Mouse (Mus musculus): ENCODE measurements around the gene Arhgap31. TPM values are rescaled to one million over a fixed set of nuclear protein-coding genes. Genes with fewer than 3 reads are reported as not detected.
A peak's percentile ranks its signal among the peaks of the same experiment; 100 is the strongest.

The Arhgap31 gene
- polyA plus RNA-seq, 1 experiment from 2014 or later, result 1.6 TPM

DNA sequence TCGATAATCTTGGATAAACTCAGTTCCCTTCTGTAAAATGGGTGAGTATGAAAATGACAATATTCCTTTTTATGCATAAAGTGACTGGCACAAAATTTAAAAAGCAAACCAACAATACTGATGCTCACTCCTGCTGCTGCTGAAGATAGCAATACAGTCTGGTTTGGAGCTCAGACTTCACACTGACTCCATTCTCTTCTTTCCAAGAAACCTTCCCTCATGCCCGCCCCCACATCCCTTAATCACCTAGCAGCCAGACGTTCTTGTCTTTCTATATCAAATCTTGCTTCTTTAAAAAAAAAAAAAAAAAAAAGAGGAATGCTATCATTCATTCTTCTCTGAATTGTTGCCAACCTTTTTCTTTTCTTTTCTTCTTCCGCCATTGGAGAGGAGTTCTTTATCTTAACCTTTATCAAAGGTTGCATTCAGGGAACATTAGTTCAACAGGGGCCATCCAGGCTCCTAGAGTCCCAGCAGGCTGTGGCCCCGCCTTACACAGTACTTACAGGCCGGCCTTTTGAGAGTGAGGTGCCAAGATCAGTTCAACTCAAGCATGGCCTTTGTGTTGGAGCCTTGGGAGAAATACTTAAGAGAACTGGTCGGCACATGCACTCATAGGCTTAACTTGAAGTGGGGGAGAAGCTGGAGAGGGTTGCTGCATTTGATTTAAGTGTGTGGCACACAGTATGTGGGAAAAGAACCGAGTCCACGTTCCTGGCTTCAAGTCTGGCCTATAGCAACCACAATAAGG lies 7.4 kb downstream of the Arhgap31 start:
- peaks cover 10% of the 10 kb centered on the region for H3K27me3 ChIP-seq (ENCODE audit: insufficient read depth, low read length)
- 65% methylated on average over 9 of the region's 9 CpGs for WGBS (ENCODE audit: insufficient replicate concordance)
- no peaks in the 10 kb centered on the region; the same call in none of the 2 replicates for H3K4me1 ChIP-seq (ENCODE audit: insufficient read depth)
- no peak overlapping the region for H3K4me2 ChIP-seq (ENCODE audit: low read depth, low read length)
- no peak overlapping the region for H3K27ac ChIP-seq (ENCODE audit: low read depth)
- no peaks in the 10 kb centered on the region for H3K36me3 ChIP-seq (replicated peaks; ENCODE audit: insufficient read depth, low read length)
- H3K9ac ChIP-seq (replicated peaks), result no peak overlapping the region
- TF ChIP-seq EP300 (IDR thresholded peaks at IDR 0.05; ENCODE audit: low read depth) (no peak), CTCF (IDR thresholded peaks at IDR 0.05; ENCODE audit: low read depth) (no peak)
- no peak for DNase-seq
- no peaks in the 10 kb centered on the region for H3K9me3 ChIP-seq (ENCODE audit: low read length)
- no peak for ATAC-seq
- no peak overlapping the region for H3K4me3 ChIP-seq (ENCODE audit: low read depth, low read length)

DNA sequence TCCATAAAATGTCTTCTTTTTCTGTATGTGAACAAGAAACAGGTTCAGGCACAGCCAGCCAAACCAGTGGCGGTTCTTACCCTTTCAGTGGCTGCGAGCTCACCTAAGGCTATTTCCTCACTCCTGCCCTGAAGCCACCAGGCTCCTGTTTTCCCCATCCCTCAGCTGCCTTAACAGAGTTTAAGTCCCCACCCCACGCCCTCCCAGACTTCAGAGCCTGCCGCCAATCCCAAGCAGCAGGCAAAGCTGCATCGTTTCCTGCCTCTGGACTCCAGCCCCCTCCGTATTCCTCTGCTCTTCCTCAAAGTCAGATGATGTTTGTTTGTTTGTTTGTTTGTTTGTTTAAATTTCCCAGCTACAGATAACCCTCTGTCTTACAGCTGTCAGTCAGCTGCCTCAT lies 9.6 kb downstream of the Arhgap31 start:
- ATAC-seq (no peak), DNase-seq (no peak)
- H3K9me3 ChIP-seq (ENCODE audit: low read length), result no peaks in the 10 kb centered on the region
- 0 out of 2 replicates have a peak, but pooled peaks cover 3% of the 10 kb centered on the region for H3K27me3 ChIP-seq (ENCODE audit: insufficient read depth, low read length)
- no peak overlapping the region for H3K27ac ChIP-seq (ENCODE audit: low read depth)
- H3K4me3 ChIP-seq (ENCODE audit: low read depth, low read length), result no peak overlapping the region
- 70% methylated on average over 6 of the region's 6 CpGs for WGBS (ENCODE audit: insufficient replicate concordance)
- no peak overlapping the region for H3K4me2 ChIP-seq (ENCODE audit: low read depth, low read length)
- no peaks in the 10 kb centered on the region; the same call in none of the 2 replicates for H3K4me1 ChIP-seq (ENCODE audit: insufficient read depth)
- TF ChIP-seq CTCF (IDR thresholded peaks at IDR 0.05; ENCODE audit: low read depth) (no peak), EP300 (IDR thresholded peaks at IDR 0.05; ENCODE audit: low read depth) (no peak)
- no peak overlapping the region for H3K9ac ChIP-seq (replicated peaks)
- no peaks in the 10 kb centered on the region for H3K36me3 ChIP-seq (replicated peaks; ENCODE audit: insufficient read depth, low read length)

DNA sequence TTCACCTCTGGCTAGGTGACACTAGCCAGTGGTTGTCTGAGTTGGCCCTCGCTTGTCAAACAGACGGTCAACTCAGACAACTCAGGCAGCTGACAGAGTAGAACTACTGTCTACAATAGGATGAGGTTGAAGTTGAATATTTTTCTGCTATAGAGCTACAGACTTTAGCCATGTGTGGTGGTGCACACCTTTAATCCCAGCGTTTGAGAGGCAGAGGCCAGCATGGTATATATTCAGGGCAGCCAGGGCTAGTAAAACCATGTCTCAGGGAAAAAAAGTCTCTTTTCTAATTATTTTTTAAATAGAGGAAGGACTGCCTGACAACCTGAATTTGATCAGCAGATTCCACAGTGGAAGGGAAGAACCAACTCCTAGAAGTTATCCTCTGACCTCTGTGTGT lies 10.8 kb downstream of the Arhgap31 start:
- TF ChIP-seq EP300 (IDR thresholded peaks at IDR 0.05; ENCODE audit: low read depth) (no peak), CTCF (IDR thresholded peaks at IDR 0.05; ENCODE audit: low read depth) (no peak)
- Histone ChIP-seq H3K4me3 (ENCODE audit: low read depth, low read length) (no peak overlapping the region), H3K4me1 (ENCODE audit: insufficient read depth) (no peaks in the 10 kb centered on the region; the same call in none of the 2 replicates), H3K27ac (ENCODE audit: low read depth) (no peak overlapping the region), H3K9me3 (ENCODE audit: low read length) (no peaks in the 10 kb centered on the region), H3K36me3 (replicated peaks; ENCODE audit: insufficient read depth, low read length) (no peaks in the 10 kb centered on the region), H3K27me3 (ENCODE audit: insufficient read depth, low read length) (0 out of 2 replicates have a peak, but pooled peaks cover 3% of the 10 kb centered on the region), H3K9ac (replicated peaks) (no peak overlapping the region), H3K4me2 (ENCODE audit: low read depth, low read length) (no peak overlapping the region)
- ATAC-seq, result no peak
- DNase-seq, result no peak
- 66% methylated on average over 3 of the region's 3 CpGs for WGBS (ENCODE audit: insufficient replicate concordance)

- H3K4me2 ChIP-seq (ENCODE audit: low read depth, low read length), result peak overlapping the region; percentile 47
- 34% methylated on average over 9 of the region's 9 CpGs for WGBS (ENCODE audit: insufficient replicate concordance)
- TF ChIP-seq CTCF (IDR thresholded peaks at IDR 0.05; ENCODE audit: low read depth), result no peak
- no peak for TF ChIP-seq EP300 (IDR thresholded peaks at IDR 0.05; ENCODE audit: low read depth)
Measured at GRCm38 (mm10) chr16:38701492-38702185, 11.4 kb downstream of the Arhgap31 start.

GRCm38 (mm10) chr16:38700392-38701162 lies 12.5 kb downstream of the Arhgap31 start:
- 65% methylated on average over 16 of the region's 16 CpGs for WGBS (ENCODE audit: insufficient replicate concordance)
- H3K27ac ChIP-seq (ENCODE audit: low read depth), result no peak overlapping the region
- H3K9me3 ChIP-seq (ENCODE audit: low read length), result no peaks in the 10 kb centered on the region
- ATAC-seq (no peak), DNase-seq (no peak)
- no peaks in the 10 kb centered on the region for H3K36me3 ChIP-seq (replicated peaks; ENCODE audit: insufficient read depth, low read length)
- no peak for TF ChIP-seq CTCF (IDR thresholded peaks at IDR 0.05; ENCODE audit: low read depth)
- no peak for TF ChIP-seq EP300 (IDR thresholded peaks at IDR 0.05; ENCODE audit: low read depth)
- no peaks in the 10 kb centered on the region for H3K27me3 ChIP-seq (ENCODE audit: insufficient read depth, low read length)
- no peak overlapping the region for H3K9ac ChIP-seq (replicated peaks)
- H3K4me2 ChIP-seq (ENCODE audit: low read depth, low read length), result no peak overlapping the region
- H3K4me1 ChIP-seq (ENCODE audit: insufficient read depth), result no peaks in the 10 kb centered on the region; the same call in none of the 2 replicates
- no peak overlapping the region for H3K4me3 ChIP-seq (ENCODE audit: low read depth, low read length)

More at GRCm38 (mm10) chr16:38701492-38702185, 11.4 kb downstream of the Arhgap31 start:
- Histone ChIP-seq H3K36me3 (replicated peaks; ENCODE audit: insufficient read depth, low read length) (no peaks in the 10 kb centered on the region), H3K9me3 (ENCODE audit: low read length) (no peaks in the 10 kb centered on the region), H3K4me3 (ENCODE audit: low read depth, low read length) (peak overlapping the region; percentile 24), H3K27me3 (ENCODE audit: insufficient read depth, low read length) (0 out of 2 replicates have a peak, but pooled peaks cover under 1% of the 10 kb centered on the region), H3K4me1 (ENCODE audit: insufficient read depth) (no peaks in the 10 kb centered on the region; the same call in none of the 2 replicates), H3K9ac (replicated peaks) (no peak overlapping the region), H3K27ac (ENCODE audit: low read depth) (no peak overlapping the region)
- no peak for DNase-seq
- ATAC-seq, result no peak

Data from liver, postnatal 0 days (tissue).